Mouse (Mus musculus): ENCODE results near the gene Pla2g2d. TPM values are rescaled to one million over a fixed set of nuclear protein-coding genes. Genes with fewer than 3 reads are reported as not detected.
"Not testable (repeated sequence)": the region's sequence is repeated elsewhere in the genome, so short reads cannot be mapped to it uniquely, and the experiment has no call there.

Gene Pla2g2d
- total RNA-seq, 2 experiments from 2014 or later, result not detected

DNA sequence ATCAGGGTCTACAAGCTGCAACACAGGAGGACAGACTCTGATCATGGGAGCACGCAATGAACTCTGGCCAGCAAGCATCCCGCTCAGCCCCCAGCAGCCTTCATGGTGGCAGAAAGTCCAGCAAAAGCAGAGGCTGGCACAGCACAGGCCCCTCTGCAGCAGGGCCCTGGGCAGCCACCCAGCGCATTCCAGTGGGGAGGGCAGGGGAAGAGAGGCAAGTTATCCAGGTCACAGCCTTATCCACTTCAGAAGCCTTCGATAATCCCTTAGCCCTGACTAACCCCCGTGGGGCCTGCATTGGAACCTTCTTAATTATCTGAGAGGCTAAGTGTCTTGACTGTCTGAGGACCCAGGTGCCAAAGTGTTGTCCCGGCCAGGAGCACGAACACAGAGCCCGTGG, 43.6 kb downstream of the Pla2g2d start:
- ATAC-seq (replicated peaks; ENCODE audit: low FRiP score, low TSS enrichment, poor library complexity, severe bottlenecking), result no peak

GRCm38 (mm10) chr4:138821036-138821435, 45.5 kb downstream of the Pla2g2d start:
- no peak for ATAC-seq (replicated peaks; ENCODE audit: low FRiP score, low TSS enrichment, poor library complexity, severe bottlenecking)

DNA sequence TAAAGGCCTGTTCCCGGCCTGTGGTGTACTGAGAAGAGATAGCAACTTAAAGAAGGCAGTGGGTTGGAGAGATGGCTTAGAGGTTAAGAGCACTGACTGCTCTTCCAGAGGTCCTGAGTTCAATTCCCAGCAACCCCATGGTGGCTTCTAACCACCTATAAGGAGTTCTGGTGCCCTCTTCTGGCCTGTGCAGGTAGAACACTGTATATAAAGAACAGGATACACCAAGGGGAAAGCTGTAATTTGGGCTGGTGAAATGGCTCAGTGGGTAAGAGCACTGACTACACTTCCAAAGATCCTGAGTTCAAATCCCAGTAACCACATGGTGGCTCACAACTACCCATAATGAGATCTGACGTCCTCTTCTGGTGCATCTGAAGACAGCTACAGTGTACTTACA, 48.6 kb downstream of the Pla2g2d start:
- ATAC-seq (replicated peaks; ENCODE audit: low FRiP score, low TSS enrichment, poor library complexity, severe bottlenecking), result not testable (repeated sequence)

- no peak for ATAC-seq (replicated peaks; ENCODE audit: low FRiP score, low TSS enrichment, poor library complexity, severe bottlenecking)
Measured at GRCm38 (mm10) chr4:138824660-138825059, 49.1 kb downstream of the Pla2g2d start.

GRCm38 (mm10) chr4:138825751-138826567, 50.4 kb downstream of the Pla2g2d start:
- ATAC-seq (replicated peaks; ENCODE audit: low FRiP score, low TSS enrichment, poor library complexity, severe bottlenecking), result no peak

DNA sequence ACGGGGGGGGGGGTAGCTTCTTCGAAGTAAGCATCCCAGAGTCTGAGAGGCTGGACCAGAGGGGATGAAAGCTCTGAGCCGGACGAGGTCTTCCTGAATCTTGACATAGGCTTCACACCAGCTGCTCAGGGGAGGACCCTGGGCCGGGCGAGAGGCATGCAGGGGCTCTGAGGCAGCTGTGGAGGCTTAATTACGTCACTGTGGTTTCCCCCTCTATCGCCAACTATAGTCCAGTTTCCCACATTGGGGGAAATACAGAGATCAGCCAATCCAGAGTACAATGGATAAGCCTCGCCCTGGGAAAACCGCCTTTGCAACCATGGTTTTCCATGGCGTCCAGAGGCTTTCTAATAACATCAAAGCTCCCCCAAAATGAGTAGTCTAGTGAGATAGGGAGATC, 51.6 kb downstream of the Pla2g2d start:
- ATAC-seq (replicated peaks; ENCODE audit: low FRiP score, low TSS enrichment, poor library complexity, severe bottlenecking), result no peak

Other genes starting within 250 kb of the Pla2g2d start
- gene Vwa5b1, start 139.9 kb upstream of the Pla2g2d start, total RNA-seq (2014; fragmentation: Nextera tagmentation), result not detected in 2 replicates
- gene Vwa5b1, start 139.9 kb upstream of the Pla2g2d start, total RNA-seq (2017), result 0.61 TPM in 1 of 2 replicates, not detected in the other
- not detected in 2 replicates for gene Pla2g2c, start 50.9 kb upstream of the Pla2g2d start, total RNA-seq (2014; fragmentation: Nextera tagmentation)
- not detected in 2 replicates for gene Pla2g2c, start 50.9 kb upstream of the Pla2g2d start, total RNA-seq (2017)
- gene Ubxn10, start 38.6 kb upstream of the Pla2g2d start, total RNA-seq (2014; fragmentation: Nextera tagmentation), result not detected in 2 replicates
- gene Ubxn10, start 38.6 kb upstream of the Pla2g2d start, total RNA-seq (2017), result not detected in 2 replicates
- not detected in 2 replicates for gene Pla2g2f, start 18.1 kb upstream of the Pla2g2d start, total RNA-seq (2014; fragmentation: Nextera tagmentation)
- not detected in 2 replicates for gene Pla2g2f, start 18.1 kb upstream of the Pla2g2d start, total RNA-seq (2017)
- not detected in 2 replicates for gene Pla2g5, start 87.7 kb downstream of the Pla2g2d start, total RNA-seq (2014; fragmentation: Nextera tagmentation)
- not detected in 2 replicates for gene Pla2g5, start 87.7 kb downstream of the Pla2g2d start, total RNA-seq (2017)
- gene Gm13030, start 98.2 kb downstream of the Pla2g2d start, total RNA-seq (2014; fragmentation: Nextera tagmentation), result not detected in 2 replicates
- gene Gm13030, start 98.2 kb downstream of the Pla2g2d start, total RNA-seq (2017), result not detected in 2 replicates
- gene Pla2g2e, start 102.2 kb downstream of the Pla2g2d start, total RNA-seq (2014; fragmentation: Nextera tagmentation), result not detected in 2 replicates
- gene Pla2g2e, start 102.2 kb downstream of the Pla2g2d start, total RNA-seq (2017), result not detected in 2 replicates
- 3.7 and 6.6 TPM in 2 replicates for gene Otud3, start 138.2 kb downstream of the Pla2g2d start, total RNA-seq (2014; fragmentation: Nextera tagmentation)
- gene Otud3, start 138.2 kb downstream of the Pla2g2d start, total RNA-seq (2017), result 5.0 and 9.7 TPM in 2 replicates
- not detected in 2 replicates for gene Rnf186, start 191.4 kb downstream of the Pla2g2d start, total RNA-seq (2014; fragmentation: Nextera tagmentation)
- not detected in 2 replicates for gene Rnf186, start 191.4 kb downstream of the Pla2g2d start, total RNA-seq (2017)
- 7.3 and 7.8 TPM in 2 replicates for gene Tmco4, start 197.2 kb downstream of the Pla2g2d start, total RNA-seq (2014; fragmentation: Nextera tagmentation)
- gene Tmco4, start 197.2 kb downstream of the Pla2g2d start, total RNA-seq (2017), result 6.2 and 13.1 TPM in 2 replicates